Mouse (Mus musculus): Measurements from ENCODE around the gene Igsf6. TPM values are rescaled to one million over a fixed set of nuclear protein-coding genes. Genes with fewer than 3 reads are reported as not detected.
A peak's percentile ranks its signal among the peaks of the same experiment; 100 is the strongest.
"Not testable (repeated sequence)": the region's sequence is repeated elsewhere in the genome, so short reads cannot be mapped to it uniquely, and the experiment has no call there.

The Igsf6 gene
- polyA plus RNA-seq, 1 experiment = 0.72 TPM

DNA sequence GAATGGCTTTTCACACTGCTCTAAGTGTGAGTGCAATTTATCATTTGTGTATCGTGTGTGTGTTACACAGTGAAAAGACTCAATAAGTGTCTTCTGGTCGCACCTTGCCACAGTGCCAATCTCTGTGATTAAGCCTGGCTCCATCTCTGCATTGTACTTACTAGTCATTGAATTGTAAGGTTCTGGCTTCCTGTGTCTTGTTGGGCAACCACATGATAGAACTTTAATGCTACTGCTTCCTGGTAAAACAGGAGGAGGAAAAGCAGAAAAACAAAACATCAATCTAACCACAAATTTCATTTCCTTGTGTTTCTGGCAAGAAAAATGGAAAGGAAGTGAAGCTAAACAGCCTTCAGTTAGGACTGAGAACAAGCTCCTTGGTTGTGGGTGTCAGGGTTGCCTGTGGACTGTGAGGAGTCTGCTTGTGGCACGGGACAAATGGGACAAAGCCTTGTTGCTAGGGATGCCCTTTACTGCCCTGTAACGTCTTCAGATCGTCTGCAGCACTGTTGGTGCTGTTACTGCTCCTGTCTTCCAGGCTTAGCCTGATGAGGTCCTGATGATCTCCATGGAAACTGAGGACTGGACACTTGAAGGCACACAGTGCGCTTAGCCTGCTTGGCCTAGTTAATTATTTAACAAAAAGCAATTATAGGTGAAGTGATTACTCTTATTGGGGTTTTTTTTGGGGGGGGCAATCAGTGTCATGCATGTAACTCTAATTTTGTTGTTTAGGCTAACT lies 14.7 kb downstream of the Igsf6 start:
- no peak for DNase-seq (ENCODE audit: extremely low spot score in 1 of 2, low spot score in 1 of 2)

DNA sequence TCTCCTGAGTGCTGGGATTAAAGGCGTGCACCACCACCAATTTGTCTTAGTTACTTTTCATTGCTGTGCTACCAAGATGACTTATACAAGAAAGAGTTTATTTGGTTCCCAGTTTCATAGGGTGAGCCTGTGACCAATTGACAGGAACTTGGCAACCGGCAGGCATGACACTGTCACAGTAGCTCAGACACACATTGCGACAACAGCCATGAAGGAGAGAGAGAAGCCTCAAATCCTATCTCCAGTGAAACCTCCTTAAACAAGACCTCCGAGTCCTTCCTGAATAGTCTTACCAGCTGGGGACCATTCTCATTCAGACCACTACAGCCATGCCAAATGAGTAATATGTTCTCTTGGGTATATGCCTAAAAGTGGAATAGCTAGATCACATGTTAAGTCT lies 21.3 kb downstream of the Igsf6 start:
- no peak for DNase-seq (ENCODE audit: extremely low spot score in 1 of 2, low spot score in 1 of 2)

DNA sequence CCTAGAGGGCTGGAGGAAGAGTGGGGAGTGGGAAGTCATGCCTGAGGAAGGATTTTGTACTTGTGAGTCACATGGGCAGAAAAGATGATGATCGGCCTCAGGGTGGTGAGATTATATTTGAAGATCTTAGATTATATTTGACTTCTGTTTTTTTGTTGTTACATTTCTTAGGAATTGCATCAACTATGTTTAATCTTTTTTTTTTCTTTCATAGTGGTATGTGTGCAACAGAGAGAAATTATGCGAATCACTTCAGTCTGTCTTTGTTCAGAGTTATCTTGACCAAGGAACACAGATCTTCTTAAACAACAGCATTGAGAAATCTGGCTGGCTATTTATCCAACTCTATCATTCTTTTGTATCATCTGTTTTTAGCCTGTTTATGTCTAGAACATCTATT lies 26.7 kb downstream of the Igsf6 start:
- DNase-seq (ENCODE audit: extremely low spot score in 1 of 2, low spot score in 1 of 2) = no peak

DNA sequence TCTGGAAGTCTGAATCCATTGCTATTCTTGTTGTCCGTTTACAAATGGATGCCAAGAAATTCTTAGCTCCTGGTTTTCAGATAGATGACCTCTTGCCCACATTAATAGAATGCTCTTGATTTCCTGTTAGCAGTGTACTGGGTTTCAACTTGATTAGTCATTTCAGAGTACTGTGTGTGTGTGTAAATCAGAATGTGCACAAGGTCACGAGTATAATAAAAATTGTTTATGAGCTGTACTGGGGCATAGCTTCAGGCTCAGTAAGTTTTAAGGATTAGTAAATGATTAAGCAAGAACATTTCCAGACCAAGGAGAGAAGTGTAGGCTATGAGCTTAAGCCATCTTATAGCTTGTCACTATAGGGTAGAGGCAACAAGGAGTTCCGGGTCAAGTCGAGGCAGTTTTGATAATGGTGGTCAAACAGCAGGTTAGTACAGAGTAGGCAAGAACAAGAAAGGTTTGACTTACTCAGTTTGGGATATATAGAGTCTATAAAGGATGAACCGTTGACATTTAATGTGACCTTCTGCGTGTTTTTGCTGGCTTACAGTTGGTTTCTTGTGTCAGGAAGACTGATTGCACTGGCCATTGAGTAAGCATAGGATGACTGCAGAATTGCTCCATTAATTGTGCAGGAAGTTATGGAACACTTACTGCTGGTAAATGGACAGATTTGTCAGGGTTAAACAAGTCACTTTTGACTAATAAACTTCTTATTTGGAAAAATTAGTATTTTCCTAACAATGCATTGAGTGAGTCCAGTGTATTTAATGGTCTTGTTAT lies 28.5 kb downstream of the Igsf6 start:
- DNase-seq (ENCODE audit: extremely low spot score in 1 of 2, low spot score in 1 of 2) = no peak

GRCm38 (mm10) chr7:121044251-121044650 lies 30.1 kb downstream of the Igsf6 start:
- DNase-seq (ENCODE audit: extremely low spot score in 1 of 2, low spot score in 1 of 2) = no peak

DNA sequence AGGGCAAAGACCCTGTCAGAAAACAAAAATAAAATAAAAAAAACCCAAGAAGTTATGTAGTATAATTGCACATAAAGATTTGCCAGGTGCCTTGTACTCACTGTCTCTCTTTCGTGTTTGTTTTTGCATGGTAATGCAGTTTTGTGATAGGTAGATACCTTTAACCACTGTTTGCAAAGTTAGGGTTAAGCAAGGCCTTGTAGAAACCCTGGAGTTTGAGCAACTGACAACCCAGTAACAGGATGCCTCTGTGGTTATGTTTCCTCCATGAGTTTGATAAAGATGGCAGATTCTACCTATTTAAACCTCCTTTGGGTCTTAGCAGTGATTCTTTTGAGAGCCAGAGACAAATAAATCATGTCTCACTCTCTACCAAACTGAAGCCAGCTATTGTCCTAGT lies 30.9 kb downstream of the Igsf6 start:
- DNase-seq (ENCODE audit: extremely low spot score in 1 of 2, low spot score in 1 of 2) = no peak

DNA sequence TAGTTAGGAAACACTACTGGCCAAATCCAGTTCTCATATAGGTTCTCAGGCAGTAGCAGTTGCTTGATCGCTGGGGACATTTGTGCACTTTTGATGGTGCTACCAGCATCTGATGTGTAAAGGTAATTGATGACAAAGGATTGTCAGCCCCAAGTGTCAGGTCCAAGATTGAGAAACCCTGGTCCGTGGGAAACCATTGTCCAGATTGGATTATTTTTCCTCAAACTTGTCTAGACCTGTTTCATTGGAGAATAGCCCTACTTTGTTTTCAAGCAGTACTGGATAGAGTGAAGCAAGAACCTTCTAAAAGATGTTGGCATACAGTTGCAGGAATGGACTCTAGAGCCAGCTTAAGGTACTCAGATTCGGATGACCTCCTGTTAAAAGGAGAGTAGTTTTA lies 31.4 kb downstream of the Igsf6 start:
- no peak for DNase-seq (ENCODE audit: extremely low spot score in 1 of 2, low spot score in 1 of 2)

GRCm38 (mm10) chr7:121041989-121042388 lies 32.4 kb downstream of the Igsf6 start:
- DNase-seq (ENCODE audit: extremely low spot score in 1 of 2, low spot score in 1 of 2) = no peak

- DNase-seq (ENCODE audit: extremely low spot score in 1 of 2, low spot score in 1 of 2) = no peak
Measured at GRCm38 (mm10) chr7:121040595-121040994, 33.8 kb downstream of the Igsf6 start.

DNA sequence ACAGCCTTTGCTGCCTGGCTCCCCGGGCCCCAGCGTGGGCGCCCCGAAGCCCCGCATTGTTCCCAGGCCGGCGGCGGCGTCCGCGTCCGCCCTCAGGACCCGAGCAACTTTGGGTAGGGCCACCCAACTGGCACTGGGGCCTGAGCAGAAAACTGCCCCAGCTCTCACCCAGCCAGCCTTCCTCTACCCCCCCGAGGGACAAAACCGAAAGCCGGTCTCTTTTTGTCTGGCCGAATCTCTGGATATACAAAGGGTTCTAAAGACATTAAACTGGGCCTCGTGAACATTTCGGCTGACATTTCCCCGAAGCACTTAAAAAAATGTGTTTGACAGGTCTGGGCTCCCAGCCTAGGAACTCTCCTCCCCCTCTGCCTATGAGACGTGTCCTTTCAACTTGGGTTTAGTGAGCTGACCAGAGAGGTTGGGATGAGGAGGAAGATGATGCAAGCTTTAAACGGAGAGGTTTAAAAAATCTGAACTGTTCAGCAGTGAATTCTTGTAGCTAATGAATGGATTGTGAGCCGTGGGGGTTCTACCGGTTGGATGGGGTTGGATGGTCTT lies 39.1 kb downstream of the Igsf6 start:
- DNase-seq (ENCODE audit: extremely low spot score in 1 of 2, low spot score in 1 of 2) = peak in 1 of 2 experiments; percentile 25

DNA sequence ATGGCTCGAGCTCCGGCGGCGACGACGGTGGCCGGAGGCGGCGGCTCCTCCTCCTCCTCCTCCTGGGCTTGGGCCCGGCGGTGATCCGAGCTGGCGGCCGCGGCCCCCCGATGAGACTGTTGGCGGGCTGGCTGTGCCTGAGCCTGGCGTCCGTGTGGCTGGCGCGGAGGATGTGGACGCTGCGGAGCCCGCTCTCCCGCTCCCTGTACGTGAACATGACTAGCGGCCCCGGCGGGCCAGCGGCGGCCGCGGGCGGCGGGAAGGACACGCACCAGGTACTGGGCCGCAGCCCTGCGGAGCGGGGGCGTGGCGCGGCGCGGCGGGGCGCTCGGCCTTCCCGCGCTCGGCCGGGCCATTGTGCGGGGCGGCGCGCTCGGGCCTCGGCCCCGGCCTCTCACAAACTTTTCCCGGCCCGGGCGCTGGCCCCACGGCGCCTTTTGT lies 39.7 kb downstream of the Igsf6 start:
- DNase-seq (ENCODE audit: extremely low spot score in 1 of 2, low spot score in 1 of 2) = peak in 1 of 2 experiments; percentile 47

GRCm38 (mm10) chr7:121033856-121034652 lies 40.3 kb downstream of the Igsf6 start, which contains the start of gene Mettl9:
Gene Mettl9 (plus strand): TSS chr7:121034445.
- DNase-seq (ENCODE audit: extremely low spot score in 1 of 2, low spot score in 1 of 2) = peak; percentile 81 to 93

GRCm38 (mm10) chr7:121029947-121030346 lies 44.4 kb downstream of the Igsf6 start:
- DNase-seq (ENCODE audit: extremely low spot score in 1 of 2, low spot score in 1 of 2) = not testable (repeated sequence)

- DNase-seq (ENCODE audit: extremely low spot score in 1 of 2, low spot score in 1 of 2) = no peak
Measured at GRCm38 (mm10) chr7:121026300-121026699, 48.1 kb downstream of the Igsf6 start.

GRCm38 (mm10) chr7:121025221-121026008 lies 49.0 kb downstream of the Igsf6 start:
- DNase-seq (ENCODE audit: extremely low spot score in 1 of 2, low spot score in 1 of 2) = no peak

DNA sequence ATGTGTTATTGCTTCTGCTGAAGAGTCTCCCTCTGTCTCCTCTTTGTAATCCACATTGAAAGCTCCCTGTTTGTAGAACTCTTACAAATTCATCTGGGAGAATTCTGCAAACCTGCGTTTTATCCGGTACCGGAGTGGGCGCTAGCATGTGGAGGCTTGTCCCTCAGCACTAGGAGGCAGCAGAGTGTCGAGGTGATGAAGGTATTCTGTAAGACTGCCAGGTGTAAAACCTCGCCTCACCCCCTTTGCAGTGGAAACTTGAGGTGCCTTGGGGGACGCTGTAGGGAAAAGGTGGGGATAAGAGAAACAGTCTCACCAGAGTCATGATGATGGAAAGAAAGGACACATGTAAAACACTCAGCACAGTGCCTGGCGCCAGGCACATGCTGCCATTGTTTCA lies 54.1 kb downstream of the Igsf6 start:
- no peak for DNase-seq (ENCODE audit: extremely low spot score in 1 of 2, low spot score in 1 of 2)

DNA sequence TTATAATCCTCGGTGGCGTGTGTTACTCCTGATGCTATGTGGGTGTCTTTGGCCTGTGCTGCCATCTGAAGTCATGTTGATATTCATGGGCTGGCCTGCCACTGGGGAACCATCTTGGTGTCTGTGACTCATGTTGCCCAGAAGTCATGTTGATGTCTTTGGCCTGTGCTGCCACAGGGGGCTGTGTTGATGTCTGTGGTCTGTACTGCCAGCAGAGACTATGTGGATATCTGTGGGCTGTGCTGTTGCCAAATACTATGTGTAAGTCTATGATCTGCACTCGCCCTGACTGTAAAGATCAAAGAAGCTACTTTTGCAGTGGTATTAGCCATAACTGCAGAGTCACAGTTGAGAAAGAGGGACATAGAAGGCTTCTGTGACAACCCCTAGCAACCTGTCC lies 55.6 kb downstream of the Igsf6 start:
- DNase-seq (ENCODE audit: extremely low spot score in 1 of 2, low spot score in 1 of 2) = no peak

DNA sequence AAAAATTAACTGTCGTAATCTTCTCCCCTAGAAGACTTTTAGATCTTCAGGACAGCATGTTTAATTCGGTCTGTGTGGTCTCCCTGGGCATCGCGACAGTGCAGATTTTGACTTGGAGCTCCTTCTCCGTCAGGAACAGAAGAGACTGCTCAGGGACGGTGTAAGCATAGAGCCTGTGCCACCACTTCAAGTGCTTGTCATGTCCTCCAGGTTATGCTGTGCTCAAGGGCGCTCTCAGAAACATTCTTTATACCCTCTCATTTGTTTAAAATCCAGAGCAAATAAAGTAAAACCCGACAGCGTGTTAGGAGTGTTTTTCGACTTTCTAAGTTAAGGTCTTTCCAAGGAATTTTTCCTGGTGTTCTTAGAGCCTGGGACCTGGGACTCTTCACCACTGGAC lies 59.9 kb downstream of the Igsf6 start:
- DNase-seq (ENCODE audit: extremely low spot score in 1 of 2, low spot score in 1 of 2) = no peak
